Mouse (Mus musculus) hindbrain, embryonic 16.5 days (tissue): ENCODE measurements around the gene 9930021J03Rik. TPM values are rescaled to one million over a fixed set of nuclear protein-coding genes. Genes with fewer than 3 reads are reported as not detected.
A peak's percentile ranks its signal among the peaks of the same experiment; 100 is the strongest.

ENCODE experiments used
- ATAC-seq: fragments of 200-750 bp; cut with Nextera tagmentation; 2 replicates; pipeline ENCODE4 v1.8.0; 2017; ENCODE audit warnings: moderate TSS enrichment, moderate library complexity
- H3K27ac ChIP-seq: fragments of 300-500 bp; sonication (generic); 2 replicates; pipeline ENCODE4 v1.5.1; 2014; ENCODE audit warnings: low read depth, mild to moderate bottlenecking, control low read depth, low read length, moderate library complexity
- H3K27me3 ChIP-seq: fragments of 300-500 bp; sonication (generic); replicated peaks from 2 replicates; pipeline ENCODE4 v1.6.1; 2014; ENCODE audit warnings: low read length; ENCODE audit not compliant: control insufficient read depth, insufficient read depth
- H3K36me3 ChIP-seq: fragments of 300-500 bp; sonication (generic); 2 replicates; pipeline ENCODE4 v1.6.1; 2014; ENCODE audit warnings: mild to moderate bottlenecking, low read length, moderate library complexity, mixed read lengths; ENCODE audit not compliant: control insufficient read depth, insufficient read depth
- H3K4me1 ChIP-seq: fragments of 300-500 bp; sonication (generic); 2 replicates; pipeline ENCODE4 v1.6.1; 2014; ENCODE audit warnings: low read depth, low read length; ENCODE audit not compliant: control insufficient read depth, insufficient read depth
- H3K4me2 ChIP-seq: fragments of 300-500 bp; sonication (generic); 2 replicates; pipeline ENCODE4 v1.6.1; 2014; ENCODE audit warnings: mild to moderate bottlenecking, low read length, control low read depth, moderate library complexity
- H3K4me3 ChIP-seq: fragments of 300-500 bp; sonication (generic); 2 replicates; pipeline ENCODE4 v1.5.1; 2014; ENCODE audit warnings: mild to moderate bottlenecking, low read length, control low read depth, moderate library complexity
- H3K9ac ChIP-seq: fragments of 300-500 bp; sonication (generic); 2 replicates; pipeline ENCODE4 v1.6.1; 2014; ENCODE audit warnings: low read depth, mild to moderate bottlenecking, control low read depth, low read length, moderate library complexity
- H3K9me3 ChIP-seq: fragments of 300-500 bp; sonication (generic); 2 replicates; pipeline ENCODE4 v1.6.1; 2014; ENCODE audit warnings: mild to moderate bottlenecking, low read length, moderate library complexity; ENCODE audit not compliant: control insufficient read depth
- WGBS: fragments of 180-500 bp; shearing (Covaris S2); extraction: QIAGEN DNeasy Blood & Tissue Kit; methylation state at CpG from one replicate; pipeline ENCODE4 v1.1.7; 2014; 5-methylcytosine and 5-hydroxymethylcytosine counted together
- polyA plus RNA-seq: library from polyadenylated mRNA; unstranded; fragments of >200 nt; fragmentation: Nextera tagmentation; extraction: Ambion mirVana; gene quantifications from 2 replicates; pipeline ENCODE4 v1.2.1, GENCODE M21; 2015

Gene 9930021J03Rik
- polyA plus RNA-seq, 1 experiment from 2014 or later: 5.2 TPM

GRCm38 (mm10) chr19:29820966-29821365 lies 15.2 kb upstream of the 9930021J03Rik start:
- Histone ChIP-seq H3K9ac (no peak overlapping the region), H3K4me1 (no peaks in the 10 kb centered on the region), H3K36me3 (no peaks in the 10 kb centered on the region), H3K4me2 (no peak overlapping the region), H3K27me3 (no peaks in the 10 kb centered on the region), H3K4me3 (no peak overlapping the region), H3K27ac (no peak overlapping the region), H3K9me3 (no peaks in the 10 kb centered on the region)
- peak; percentile 68; the same call in 1 of the 2 replicates for ATAC-seq

DNA sequence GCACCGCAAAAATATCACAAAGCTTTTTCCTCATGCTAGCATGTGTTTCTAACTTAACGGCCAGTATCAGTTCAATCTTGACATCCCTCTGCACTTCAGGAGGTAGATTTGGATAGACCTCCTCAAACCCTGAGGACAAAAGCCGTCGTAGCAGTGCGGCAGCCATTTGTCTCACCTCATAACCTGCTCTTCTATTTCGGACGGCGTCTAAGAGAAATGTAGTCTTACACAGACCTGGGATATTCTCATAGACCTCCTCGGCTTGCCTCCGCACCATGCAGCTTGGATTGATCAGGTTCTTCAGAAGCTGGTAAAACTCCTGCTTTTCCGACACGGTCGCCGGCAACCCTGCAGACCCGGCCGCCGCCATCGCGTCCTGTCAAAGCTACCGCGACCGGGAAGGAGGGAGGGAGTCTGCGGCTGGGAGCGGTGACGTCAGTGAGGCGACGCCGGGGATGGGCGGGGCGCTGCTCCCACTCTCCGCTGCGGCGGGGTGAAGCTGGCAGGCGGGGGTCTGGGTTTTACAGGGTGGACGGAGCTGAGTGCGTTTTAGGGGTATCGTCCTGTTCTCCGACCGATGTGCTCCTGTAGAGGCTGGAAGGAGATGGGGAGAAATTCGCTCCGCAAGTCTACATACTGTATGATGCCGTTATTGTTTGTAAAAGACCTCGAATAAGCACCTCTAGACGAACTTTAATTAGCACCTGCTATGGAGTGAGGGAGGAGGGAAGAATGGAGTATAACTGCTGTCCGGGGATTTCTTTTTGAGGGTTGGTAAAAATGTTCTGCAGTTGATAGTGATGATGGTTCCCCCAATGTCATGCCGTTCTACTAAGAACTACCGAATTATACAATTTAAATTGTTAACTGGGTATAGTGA lies 7.0 kb upstream of the 9930021J03Rik start, which contains the start of gene Ranbp6:
Ranbp6 (minus strand) TSS at position 394 of the 880 bp plus-strand sequence.
- ATAC-seq: peak; percentile 98
- H3K4me2 ChIP-seq: peak within 1 kb of the TSS; percentile 75
- H3K9me3 ChIP-seq: no peaks in the 10 kb centered on the region
- peak within 1 kb of the TSS; percentile 85 for H3K4me3 ChIP-seq
- H3K9ac ChIP-seq: peak within 1 kb of the TSS; percentile 80
- H3K4me1 ChIP-seq: peaks cover 29% of the 10 kb centered on the region
- no peaks in the 10 kb centered on the region for H3K27me3 ChIP-seq
- peak within 1 kb of the TSS; percentile 82 for H3K27ac ChIP-seq
- WGBS: 1% methylated on average over 47 of the region's 47 CpGs
- H3K36me3 ChIP-seq: peaks cover 13% of the 10 kb centered on the region

- H3K4me2 ChIP-seq: no peak overlapping the region
- peaks cover 13% of the 10 kb centered on the region for H3K36me3 ChIP-seq
- H3K4me3 ChIP-seq: no peak overlapping the region
- H3K9ac ChIP-seq: no peak overlapping the region
- no peaks in the 10 kb centered on the region for H3K9me3 ChIP-seq
- ATAC-seq: no peak
- no peaks in the 10 kb centered on the region for H3K27me3 ChIP-seq
- 95% methylated on average over 5 of the region's 5 CpGs for WGBS
- no peak overlapping the region for H3K27ac ChIP-seq
- peaks cover 29% of the 10 kb centered on the region for H3K4me1 ChIP-seq
Measured at GRCm38 (mm10) chr19:29810022-29810421, 4.2 kb upstream of the 9930021J03Rik start.

- no peaks in the 10 kb centered on the region for H3K27me3 ChIP-seq
- peak overlapping the region; percentile 86 for H3K4me3 ChIP-seq
- no peaks in the 10 kb centered on the region for H3K9me3 ChIP-seq
- peaks cover 22% of the 10 kb centered on the region for H3K4me1 ChIP-seq
- peak overlapping the region; percentile 90 for H3K4me2 ChIP-seq
- peak; percentile 40 for ATAC-seq
- H3K27ac ChIP-seq: peak overlapping the region; percentile 97
- peaks cover 8% of the 10 kb centered on the region for H3K36me3 ChIP-seq
- under 1% methylated on average over 63 of the region's 72 CpGs for WGBS
- peak overlapping the region; percentile 89 for H3K9ac ChIP-seq
Measured at GRCm38 (mm10) chr19:29805101-29805916, 480 bp downstream of the 9930021J03Rik start.

DNA sequence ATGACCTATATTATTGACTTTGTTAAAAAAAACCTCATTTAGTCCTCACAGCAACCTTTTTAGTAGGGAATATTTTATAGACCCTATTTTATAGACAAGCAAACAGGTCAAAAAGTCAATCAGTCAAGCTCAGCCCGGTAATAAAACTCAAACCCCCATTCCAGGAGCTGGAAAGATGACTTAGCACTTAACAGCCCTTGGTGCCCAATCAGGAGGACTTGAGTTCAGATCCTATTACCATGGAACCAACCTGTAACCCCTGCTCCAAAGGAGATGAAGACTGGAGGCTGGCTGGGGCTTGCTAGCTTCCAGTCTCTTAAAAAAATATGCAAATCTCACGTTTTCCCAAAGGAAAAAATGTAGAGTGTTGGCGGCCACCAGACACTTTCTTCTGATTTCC lies 1.8 kb downstream of the 9930021J03Rik start:
- no peak overlapping the region for H3K9ac ChIP-seq
- peak overlapping the region; percentile 24 for H3K4me3 ChIP-seq
- WGBS: 50% methylated on average over 3 of the region's 3 CpGs

GRCm38 (mm10) chr19:29797371-29797770 lies 8.4 kb downstream of the 9930021J03Rik start:
- Histone ChIP-seq H3K9me3 (no peaks in the 10 kb centered on the region), H3K4me3 (no peak overlapping the region), H3K4me2 (no peak overlapping the region), H3K36me3 (no peaks in the 10 kb centered on the region), H3K27me3 (no peaks in the 10 kb centered on the region), H3K27ac (no peak overlapping the region), H3K4me1 (peaks cover 4% of the 10 kb centered on the region; the same call in 1 of the 2 replicates), H3K9ac (no peak overlapping the region)
- no peak for ATAC-seq
- WGBS: 88% methylated on average over 3 of the region's 3 CpGs

More for the DNA sequence above, 1.8 kb downstream of the 9930021J03Rik start:
- no peak overlapping the region for H3K27ac ChIP-seq
- H3K4me1 ChIP-seq: peaks cover 14% of the 10 kb centered on the region
- no peaks in the 10 kb centered on the region for H3K27me3 ChIP-seq
- no peaks in the 10 kb centered on the region for H3K9me3 ChIP-seq
- H3K36me3 ChIP-seq: no peaks in the 10 kb centered on the region
- peak overlapping the region; percentile 58 for H3K4me2 ChIP-seq
- no peak for ATAC-seq

DNA sequence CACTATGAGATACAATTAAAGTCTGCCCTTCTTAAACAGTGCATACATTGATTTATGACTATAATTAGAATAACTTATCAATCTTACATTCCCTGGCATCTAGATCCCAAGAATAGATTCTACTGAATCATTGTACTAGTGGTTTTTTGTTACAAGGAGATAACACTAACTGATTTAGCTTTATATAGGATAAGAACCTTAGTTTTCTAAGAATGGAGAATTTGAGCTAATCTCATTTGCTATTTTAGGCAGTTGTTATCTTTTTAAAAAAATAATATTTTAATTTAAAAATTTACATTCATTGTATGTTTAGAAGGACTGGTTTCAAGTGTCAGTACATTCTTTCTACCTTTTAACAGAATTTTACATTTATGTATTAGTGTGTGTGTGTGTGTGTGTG lies 17.8 kb downstream of the 9930021J03Rik start:
- no peak for ATAC-seq
- H3K4me1 ChIP-seq: no peaks in the 10 kb centered on the region
- no peak overlapping the region for H3K4me2 ChIP-seq
- no peak overlapping the region for H3K4me3 ChIP-seq
- H3K36me3 ChIP-seq: no peaks in the 10 kb centered on the region
- H3K9ac ChIP-seq: no peak overlapping the region
- H3K9me3 ChIP-seq: no peaks in the 10 kb centered on the region
- H3K27ac ChIP-seq: no peak overlapping the region
- no peaks in the 10 kb centered on the region for H3K27me3 ChIP-seq

DNA sequence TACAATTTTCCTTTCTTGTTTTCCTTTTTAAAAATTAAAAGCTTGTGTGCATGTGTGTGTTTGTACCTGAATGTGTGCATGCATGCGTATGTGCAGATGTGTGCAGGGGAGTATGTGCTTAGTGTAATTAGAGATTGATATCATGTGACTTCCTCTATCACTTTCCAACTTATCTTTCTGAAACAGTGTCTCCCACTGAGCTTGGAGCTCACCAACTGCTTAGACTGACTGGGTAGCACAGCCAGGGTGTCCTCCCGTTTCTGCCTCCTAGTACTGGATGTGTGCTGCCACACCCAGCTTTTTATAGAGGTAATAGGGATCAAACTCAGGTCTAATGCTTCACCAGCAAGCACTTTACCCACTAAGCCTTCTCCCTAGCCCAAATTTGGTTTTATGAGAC lies 22.9 kb downstream of the 9930021J03Rik start:
- ATAC-seq: no peak
- Histone ChIP-seq H3K27me3 (no peaks in the 10 kb centered on the region), H3K4me1 (no peaks in the 10 kb centered on the region), H3K9me3 (no peaks in the 10 kb centered on the region), H3K9ac (no peak overlapping the region), H3K4me3 (no peak overlapping the region), H3K36me3 (no peaks in the 10 kb centered on the region), H3K27ac (no peak overlapping the region), H3K4me2 (no peak overlapping the region)
- 93% methylated on average over 2 of the region's 2 CpGs for WGBS

GRCm38 (mm10) chr19:29753939-29754338 lies 51.9 kb downstream of the 9930021J03Rik start:
- no peak overlapping the region for H3K9ac ChIP-seq
- H3K27ac ChIP-seq: no peak overlapping the region
- no peak for ATAC-seq
- no peaks in the 10 kb centered on the region for H3K9me3 ChIP-seq
- no peak overlapping the region for H3K4me3 ChIP-seq
- WGBS: 92% methylated on average over 2 of the region's 2 CpGs
- no peaks in the 10 kb centered on the region for H3K4me1 ChIP-seq
- no peaks in the 10 kb centered on the region for H3K36me3 ChIP-seq
- no peaks in the 10 kb centered on the region for H3K27me3 ChIP-seq
- H3K4me2 ChIP-seq: no peak overlapping the region
